Mouse (Mus musculus): ENCODE measurements around the gene Ppp1r27.
A peak's percentile ranks its signal among the peaks of the same experiment; 100 is the strongest.
"Not testable (repeated sequence)": the region's sequence is repeated elsewhere in the genome, so short reads cannot be mapped to it uniquely, and the experiment has no call there.

Gene Ppp1r27

DNA sequence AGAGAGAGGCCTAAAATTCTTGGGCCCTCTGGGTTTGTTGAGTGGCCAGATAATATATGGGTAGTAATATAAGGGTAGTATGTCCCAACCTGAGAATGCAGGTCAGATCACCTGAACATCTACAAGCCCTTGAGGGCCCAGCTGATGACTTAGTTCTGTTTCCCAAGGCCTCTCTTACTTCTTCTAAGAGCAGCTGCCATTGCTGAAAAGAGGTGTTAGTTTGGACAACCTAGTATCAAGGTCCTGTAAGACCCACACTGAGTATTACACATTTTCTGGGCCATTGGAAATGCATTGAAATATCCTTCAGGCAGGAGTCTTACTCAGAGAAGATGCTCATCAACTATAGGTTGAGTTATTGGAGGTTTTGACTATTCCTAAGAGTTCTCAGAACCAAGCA, 25.0 kb upstream of the Ppp1r27 start:
- DNase-seq (ENCODE audit: low spot score in 2 of 2) = no peak

DNA sequence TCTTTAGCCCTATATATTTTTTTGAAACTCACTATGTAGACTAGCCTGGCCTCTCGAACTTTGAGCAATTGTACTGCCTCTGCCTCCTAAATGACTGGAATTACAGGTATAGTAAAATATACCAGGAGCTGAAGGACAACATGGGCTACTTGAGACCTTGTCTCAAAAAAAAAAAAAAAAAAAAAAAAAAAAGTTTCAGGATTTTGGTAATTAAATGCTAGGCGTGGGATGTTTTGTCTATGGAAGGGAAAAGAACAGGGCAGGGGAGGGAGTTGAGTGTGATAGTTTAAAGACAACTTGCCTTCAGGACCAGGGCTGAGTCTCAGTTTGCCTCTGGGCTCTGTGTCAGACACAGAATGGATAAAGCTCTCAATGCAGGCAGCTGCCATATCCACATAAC, 24.1 kb upstream of the Ppp1r27 start:
- no peak for DNase-seq (ENCODE audit: low spot score in 2 of 2)

DNA sequence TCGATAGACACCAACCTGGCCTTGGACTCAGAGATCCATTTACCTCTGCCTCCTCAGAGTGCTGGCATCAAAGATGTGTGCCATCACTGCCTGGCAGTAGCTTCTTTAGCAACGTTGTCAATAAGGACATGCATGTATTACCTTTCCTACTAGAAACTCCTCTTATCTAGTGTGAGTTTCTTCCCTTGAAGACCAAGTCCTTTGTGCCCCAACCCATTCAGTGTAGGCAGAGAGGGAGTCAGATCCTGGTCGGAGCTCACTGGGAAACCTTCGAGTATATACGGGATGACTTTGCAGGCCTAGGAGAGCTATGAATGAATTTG, 23.3 kb upstream of the Ppp1r27 start:
- no peak for DNase-seq (ENCODE audit: low spot score in 2 of 2)

DNA sequence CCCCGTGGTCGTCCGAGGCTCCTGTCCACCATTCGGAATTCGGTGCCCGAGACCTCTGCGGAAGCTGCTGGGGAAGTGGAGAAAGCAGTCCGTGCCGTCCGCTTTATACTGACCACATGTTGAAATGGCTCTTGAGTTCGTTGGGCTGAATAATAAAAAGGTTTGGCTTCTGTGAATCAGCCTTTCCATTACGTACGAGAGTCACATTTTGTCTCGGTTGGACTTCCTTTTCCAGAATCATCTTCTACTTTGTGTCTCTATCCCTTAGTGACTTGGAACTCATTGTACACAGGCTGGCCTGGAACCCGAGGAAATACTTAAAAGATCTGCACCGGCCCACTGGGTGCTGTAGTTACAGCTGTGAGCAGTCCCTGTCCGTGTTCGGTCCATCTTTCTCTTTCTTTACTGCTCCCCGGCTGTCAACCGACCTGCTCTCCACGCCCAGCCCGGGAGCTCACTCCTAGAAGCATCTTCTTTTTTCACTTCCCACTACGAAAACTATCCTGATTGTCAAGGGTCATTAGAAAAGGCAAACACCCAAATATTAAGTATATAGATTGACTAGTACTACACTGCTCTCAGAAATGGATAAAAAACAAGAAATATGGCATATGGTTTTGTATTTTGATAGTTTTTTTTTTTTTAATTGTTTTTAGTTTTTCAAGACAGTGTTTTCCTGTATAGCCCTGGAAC, 22.8 kb upstream of the Ppp1r27 start:
- DNase-seq (ENCODE audit: low spot score in 2 of 2) = no peak

DNA sequence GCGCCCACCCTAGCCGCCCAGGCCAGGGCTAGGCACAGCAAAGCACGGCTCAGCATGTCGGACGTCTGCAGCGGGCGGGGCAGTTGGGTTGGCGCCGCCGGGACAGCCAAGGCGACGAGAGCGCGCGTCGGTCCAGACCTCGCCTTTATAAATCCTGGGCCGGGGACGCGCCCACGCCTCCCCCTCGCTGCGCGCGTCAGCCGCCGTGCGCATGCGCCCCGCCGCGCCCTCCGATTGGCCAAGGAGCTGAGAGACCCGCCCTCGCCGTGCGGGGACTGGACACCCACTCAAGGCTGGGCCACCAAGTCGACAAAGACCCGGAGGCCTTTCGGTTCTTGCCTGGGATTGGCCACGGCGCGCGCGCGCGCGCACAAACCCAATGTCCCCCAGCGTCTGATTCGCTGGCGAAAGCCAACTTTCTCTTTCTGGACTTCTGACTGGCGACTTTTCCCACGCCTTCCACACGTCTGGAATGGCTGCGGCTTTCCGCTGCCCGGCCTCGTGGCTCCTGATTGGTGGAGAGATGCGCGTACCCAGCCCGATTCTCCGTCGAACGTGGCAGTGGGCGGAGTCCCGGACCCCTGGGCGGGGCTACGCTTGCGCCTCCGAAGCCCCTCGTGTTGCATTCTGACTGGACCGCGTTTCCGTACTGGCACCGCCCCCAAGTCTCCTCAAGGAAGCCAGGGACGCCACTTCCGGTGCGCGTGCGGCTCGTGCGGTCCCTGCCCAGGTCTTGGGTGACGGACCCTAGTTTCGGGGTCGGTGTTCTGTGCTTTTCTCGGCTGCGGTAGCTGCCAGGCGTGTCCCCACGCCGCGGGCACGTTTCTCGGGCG, 22.0 kb upstream of the Ppp1r27 start, which contains the start of gene P4hb:
Gene P4hb (minus strand): TSS at position 502 of the 833 bp plus-strand sequence.
- peak; percentile 99 for DNase-seq (ENCODE audit: low spot score in 2 of 2)

DNA sequence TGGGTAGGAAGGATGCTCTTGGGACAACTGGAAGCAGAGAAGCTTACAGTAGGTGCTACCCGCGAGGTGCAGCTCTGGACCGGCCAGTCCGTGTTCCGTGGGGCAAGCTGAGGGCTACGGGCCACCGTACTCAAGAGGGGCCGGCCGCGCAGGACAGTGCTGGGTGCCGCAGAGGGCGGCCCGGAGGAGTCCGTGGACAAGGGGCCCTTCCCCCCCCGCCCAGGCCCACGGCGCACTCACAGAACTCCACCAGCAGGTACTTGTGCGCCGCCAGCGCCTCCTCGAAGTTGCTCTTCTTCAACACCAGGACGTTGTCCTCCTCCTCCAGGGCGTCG, 21.5 kb upstream of the Ppp1r27 start:
- DNase-seq (ENCODE audit: low spot score in 2 of 2) = no peak

DNA sequence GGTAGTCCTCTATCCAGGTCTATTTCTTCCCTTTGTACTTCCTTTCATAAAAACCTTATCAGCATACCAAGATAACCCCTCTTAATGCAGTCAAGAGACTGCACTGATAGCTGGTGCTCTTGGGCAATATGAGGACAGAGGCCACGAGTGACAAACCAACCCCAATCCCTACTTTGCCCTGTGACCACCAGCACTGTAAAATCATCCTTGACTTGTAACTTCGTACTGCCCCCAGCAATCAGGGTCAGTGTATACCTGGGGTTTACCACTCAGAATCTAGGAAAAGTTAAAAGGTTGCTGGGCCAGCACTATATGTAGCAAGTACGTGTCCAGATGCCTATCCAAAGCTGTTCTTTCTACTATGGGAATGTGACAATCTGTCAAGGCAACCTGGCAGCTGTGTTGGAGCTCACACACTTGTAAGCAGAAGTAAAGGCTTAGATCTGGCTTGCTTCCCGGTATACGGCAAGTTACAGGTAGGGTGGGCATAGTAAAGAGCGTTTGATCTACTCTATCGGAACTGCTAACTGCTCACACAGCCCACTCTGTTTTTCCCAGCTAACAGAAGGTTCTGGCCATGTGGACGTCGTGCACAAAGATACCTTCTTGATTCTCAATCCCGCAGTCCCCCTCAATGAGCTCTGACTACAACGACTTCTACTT, 21.0 kb upstream of the Ppp1r27 start:
- no peak for DNase-seq (ENCODE audit: low spot score in 2 of 2)

DNA sequence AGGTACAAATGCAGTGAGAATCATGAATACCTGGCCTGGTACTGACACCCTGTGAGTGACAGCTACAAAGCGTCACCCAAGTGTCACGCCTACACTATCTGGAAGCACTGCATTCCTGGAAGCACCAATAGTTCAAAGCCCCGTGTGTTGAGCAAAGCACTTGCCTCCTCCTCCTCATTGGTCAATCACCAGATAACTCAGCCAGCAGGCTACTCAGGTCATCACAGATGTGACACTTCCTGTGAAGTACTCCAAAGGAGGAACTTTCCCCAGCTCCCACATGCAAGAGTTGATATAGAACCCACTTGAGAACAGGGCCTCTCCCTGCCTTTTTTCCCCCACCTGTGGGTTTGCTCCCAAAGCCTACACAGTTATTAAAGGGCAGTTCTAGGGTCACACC, 20.2 kb upstream of the Ppp1r27 start:
- DNase-seq (ENCODE audit: low spot score in 2 of 2) = no peak

DNA sequence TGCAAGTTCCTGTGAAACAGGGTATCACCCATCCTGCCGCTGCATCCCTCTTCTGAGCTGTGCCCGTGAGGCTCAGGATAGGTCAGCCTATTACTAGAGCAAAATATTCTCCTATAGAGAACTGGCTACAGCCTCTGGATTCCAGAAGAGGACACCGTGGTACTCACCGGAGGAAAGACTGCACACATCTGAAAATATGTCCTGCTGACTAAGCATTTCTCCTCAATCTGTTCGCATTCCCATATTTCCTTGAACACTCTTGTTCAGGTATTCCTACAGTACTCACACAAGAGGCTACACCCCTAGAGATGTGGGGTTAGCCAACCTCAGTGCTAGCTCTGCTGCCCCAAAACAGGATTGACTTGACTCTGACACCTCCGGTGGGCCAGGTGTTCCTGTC, 17.4 kb upstream of the Ppp1r27 start:
- DNase-seq (ENCODE audit: low spot score in 2 of 2) = no peak

DNA sequence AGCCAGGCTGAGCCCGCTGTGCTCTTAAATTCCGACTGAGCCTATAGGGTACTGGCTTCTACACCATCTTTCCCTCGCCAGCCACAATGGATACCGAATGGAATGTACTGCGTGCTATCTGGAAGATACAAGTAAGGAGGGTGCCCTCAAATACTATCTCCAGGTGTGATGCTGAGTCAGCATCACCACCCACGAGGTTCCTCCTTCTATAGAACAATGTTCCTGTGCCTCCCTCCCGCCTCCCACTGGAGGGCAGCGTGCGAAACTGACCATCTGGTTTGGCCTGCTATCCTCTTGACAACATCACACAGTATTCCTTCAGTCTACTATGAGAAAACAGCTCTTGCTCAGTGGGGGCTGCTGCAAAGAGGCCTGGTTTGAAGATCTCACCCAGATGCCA, 14.2 kb upstream of the Ppp1r27 start:
- no peak for DNase-seq (ENCODE audit: low spot score in 2 of 2)

DNA sequence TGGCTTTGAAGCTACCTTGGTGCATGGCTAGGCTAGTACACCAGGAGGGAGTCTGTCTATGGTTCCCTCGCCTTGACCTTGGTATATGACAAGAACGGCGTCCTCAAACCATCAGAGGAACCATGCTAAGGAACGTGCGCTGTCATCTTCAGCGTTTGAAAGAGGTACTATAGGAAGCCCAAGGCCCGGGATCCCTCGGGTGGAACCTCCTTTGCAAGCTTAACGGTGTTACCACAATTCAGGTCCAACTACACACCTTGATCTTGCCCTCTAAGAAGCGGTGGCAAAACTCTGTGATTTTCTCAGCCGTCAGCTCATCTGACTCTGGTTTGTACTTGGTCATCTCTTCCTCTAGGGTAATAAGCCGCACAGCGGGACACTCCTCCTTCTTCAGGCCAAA, 12.0 kb upstream of the Ppp1r27 start:
- DNase-seq (ENCODE audit: low spot score in 2 of 2) = no peak

DNA sequence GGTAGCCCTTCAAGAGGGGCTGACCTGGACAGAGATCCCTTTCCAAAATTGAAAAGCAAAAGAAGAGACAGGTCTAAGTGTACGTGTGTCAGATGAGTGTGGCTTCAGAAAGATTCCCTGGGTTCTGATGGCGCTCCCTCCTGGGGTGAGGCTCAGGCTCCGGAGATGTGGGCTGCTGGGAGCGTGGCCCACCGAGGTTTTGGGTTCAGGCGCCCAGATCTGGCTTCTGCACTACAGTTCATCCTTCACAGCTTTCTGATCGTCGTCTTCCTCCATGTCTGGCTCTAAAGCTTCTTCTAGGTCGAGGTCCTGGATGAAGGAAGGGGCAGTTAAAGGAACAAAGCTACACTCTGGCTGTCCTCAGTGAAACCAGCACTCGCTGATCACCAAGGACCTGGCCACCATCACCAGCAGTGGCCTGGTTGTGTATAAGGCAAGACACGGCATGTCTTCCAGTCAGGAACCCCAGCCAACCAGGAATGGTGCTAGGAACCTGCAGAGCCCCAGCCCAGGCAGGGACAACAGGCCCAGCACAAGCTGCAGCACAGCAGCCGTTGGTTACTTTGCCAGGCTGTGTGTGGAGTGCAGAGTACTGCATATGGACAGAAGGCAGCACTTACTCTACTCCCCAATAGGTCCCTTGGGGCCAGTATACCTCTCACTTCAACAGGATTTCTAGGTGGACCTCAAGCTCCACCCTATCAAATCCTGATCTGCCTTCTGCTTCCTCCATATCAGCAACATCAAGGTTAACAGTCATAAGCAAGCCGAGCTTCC, 10.2 kb upstream of the Ppp1r27 start:
- no peak for DNase-seq (ENCODE audit: low spot score in 2 of 2)

DNA sequence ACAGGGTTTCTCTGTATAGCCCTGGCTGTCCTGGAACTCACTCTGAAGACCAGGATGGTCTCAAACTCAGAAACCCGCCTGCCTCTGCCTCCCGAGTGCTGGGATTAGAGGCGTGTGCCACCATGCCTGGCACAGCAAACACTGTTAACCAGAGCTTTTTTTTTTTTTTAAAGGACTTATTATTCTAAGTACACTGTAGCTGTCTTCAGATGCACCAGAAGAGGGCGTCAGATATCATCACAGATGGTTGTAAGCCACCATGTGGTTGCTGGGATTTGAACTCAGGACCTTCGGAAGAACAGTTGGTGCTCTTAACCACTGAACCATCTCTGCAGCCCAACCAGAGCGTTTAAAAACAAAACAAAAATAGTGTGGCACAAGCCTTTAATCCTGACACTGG, 7.9 kb upstream of the Ppp1r27 start:
- DNase-seq (ENCODE audit: low spot score in 2 of 2) = not testable (repeated sequence)

DNA sequence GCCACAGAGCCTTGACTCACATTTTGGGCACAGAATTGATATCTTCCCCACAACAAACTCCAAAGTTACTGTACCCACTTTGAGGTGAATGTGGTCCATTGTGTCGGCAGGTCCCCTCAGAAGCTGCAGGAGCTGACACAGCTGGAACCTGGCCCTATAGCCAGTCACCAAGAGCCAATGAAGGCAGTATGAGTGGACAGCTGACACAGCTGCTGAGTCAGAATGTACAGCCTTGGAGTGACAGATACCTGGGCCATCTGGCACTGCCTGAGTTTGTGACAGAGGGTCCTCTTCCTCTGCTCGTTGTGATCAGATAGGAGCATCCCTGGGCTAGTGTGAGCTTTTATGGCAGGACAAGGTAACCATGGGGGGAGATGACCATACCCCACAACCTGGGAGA, 4.3 kb upstream of the Ppp1r27 start:
- DNase-seq (ENCODE audit: low spot score in 2 of 2) = no peak

DNA sequence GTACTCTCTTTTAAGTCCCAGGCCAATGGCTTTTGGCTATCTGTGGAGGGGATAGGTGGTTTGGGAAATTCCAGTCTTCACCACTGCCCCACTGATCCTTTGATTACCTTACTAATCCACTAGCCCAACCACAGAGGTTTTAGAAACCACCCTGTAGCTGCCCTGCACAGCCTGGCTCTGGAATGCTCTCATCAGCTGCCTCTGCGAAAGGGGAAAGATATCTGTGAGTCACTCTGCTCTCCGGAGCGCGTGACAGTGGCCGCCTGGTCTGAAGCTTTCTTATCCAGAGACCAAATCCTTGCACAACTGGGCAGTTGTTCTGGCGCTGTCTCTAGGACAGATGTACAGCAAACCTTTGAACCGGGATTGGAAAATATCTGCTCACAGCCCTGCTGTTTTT, 3.9 kb upstream of the Ppp1r27 start:
- DNase-seq (ENCODE audit: low spot score in 2 of 2) = no peak

DNA sequence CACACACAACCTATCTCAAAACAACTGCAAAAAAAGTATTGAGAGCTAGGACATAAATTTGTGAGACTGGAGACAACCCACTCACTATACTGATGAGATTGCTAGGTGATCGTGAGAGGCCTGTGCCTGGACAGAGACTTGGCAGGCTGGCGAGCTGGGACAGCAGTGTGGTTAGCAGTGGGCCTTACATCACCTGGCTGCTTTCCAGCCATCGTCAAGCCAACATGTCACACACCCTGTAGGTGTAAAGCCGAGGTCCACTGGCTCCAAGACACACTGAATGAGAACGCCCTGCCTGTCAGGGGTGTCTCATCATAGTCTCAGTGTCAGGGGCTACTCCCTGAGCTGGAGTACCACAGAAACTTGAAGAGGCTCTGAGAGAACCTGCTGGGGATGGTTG, 1.8 kb upstream of the Ppp1r27 start:
- no peak for DNase-seq (ENCODE audit: low spot score in 2 of 2)

DNA sequence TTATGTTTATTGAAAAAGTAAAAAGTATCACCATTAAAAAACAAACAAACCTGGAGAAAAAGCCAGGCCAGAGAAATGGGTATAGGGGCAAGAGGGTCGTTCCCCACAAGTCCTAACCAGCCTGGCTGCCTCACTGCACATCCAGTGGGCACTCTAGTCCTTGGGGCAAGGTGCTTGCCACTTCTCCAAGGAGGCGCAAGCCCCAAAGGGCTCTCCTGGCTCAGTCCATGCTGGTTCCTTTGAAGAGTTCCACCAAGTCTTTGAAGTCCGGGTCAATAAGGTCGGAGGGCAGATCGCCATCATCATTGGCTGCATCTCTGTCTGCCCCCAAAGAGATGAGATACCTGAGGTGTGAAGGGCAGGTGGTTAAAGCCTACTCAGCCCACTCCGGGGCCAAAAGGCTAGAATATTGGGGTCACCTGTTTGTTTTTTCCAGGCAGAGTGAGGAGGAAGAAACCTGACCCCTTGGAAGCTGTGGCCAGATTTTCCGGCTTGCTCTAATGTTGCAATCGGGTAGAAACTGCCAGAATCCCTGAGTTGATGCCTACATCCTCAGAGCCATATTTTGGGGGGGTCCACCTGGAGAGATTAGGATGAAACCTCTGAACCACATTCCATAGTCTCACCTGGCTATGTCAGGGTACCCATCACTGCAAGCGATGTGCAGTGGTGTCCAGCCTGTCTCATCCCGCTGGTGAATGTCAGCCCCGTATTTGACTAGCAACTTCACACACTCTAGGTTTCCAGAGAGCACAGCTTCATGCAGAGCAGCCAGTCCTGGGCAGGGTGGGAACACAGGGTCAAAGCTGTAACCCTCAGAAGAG, 734 bp downstream of the Ppp1r27 start:
- no peak for DNase-seq (ENCODE audit: low spot score in 2 of 2)

DNA sequence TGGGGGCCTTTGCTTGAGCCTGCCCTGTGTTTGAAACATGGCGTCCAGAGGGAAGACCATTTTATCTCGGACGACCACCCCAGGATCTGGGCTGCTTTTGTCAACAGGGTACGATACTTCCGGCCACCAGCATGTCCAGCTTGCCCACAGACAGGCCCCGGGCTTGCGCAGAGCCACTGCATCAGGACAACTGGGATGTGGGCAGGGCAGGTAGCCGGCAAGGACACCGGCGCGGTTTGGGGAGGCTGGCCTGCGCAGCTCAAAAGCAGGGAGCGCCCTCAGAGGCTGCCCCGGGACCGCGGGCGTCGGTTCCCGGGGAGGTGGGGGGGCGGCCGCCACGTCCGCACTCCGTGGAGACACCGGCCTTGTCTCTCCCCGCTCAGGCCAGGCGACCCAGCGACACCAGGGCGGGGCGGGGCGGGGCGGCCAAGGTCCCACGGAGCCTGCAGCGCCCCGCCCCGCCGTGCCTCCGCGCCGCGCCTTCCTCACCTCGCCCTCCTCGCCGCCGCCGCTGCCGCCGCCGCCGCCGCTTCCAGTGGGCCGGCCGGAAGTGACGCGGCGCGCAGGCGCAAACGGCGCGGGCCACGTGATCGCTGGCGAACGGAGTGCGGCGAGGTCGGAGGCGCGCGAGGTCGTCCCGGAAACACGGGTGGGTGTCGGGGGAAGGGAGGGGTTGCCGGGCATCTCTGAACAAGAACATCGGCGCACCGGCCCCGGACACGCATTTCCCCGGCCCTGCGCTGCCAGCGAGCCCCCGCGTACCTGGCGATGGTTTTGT, 1.6 kb downstream of the Ppp1r27 start, which contains the start of gene Mcrip1:
Gene Mcrip1 (minus strand): TSS at position 560 of the 778 bp plus-strand sequence.
- DNase-seq (ENCODE audit: low spot score in 2 of 2) = peak; percentile 91 to 93

DNA sequence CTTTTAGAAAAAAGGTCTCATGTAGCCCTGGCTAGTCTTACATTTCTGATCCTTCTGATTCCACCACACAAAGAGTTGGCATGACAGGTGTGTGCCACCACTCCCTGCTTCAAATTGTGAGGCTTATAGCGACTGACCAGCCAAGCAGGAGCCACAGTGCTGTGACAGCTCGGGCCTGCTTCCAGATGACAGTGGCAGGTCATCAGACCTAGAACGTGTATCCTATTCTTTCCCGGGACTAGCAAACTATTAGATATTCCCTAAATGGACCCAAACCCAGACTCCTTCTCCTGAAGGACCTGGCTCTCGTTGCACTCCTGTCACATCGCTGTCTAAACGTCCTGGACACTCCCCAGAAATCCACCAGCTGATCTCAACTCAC, 2.2 kb downstream of the Ppp1r27 start:
- no peak for DNase-seq (ENCODE audit: low spot score in 2 of 2)

DNA sequence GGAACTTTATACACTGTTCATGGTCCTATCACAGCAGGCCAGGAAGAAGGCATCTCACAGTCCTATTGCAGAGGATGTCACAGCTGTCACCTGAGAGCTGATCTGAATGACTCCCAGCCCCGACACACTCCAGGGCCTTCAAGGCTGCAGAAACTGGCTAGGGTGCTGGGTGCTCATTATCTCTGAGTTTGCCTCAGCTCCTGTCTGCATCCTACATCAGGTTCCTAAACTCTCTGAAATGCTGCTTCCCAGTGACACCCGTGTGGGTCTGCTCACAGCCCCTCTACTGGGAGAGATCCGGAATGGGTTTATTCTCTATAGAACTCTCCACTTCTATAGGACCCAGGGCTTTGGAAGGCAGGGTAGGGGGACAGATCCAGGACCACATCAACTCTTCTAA, 2.7 kb downstream of the Ppp1r27 start:
- no peak for DNase-seq (ENCODE audit: low spot score in 2 of 2)

DNA sequence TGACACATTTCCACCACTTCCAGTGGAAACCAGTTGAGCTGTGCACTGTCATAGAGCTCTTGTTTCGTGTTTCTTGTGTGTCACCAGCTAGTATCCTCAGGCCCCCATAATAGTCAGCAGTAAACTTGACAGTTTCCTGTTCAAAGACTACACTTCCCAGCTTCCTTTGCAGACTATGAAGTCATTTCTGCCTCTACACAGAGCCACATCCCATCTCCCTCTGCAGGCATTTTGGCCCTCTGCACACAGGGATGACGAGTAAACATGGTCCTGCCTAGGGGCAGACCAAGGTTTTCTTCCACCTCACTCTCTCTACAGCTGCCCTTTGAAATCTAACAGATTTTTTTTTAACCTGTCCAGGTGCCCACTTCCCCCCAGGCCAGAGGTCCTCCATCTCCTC, 3.5 kb downstream of the Ppp1r27 start:
- no peak for DNase-seq (ENCODE audit: low spot score in 2 of 2)
